Mouse (Mus musculus): Measurements from ENCODE around the gene Olfr1446.

- TF ChIP-seq CTCF (IDR thresholded peaks at IDR 0.05) (no peak), EP300 (IDR thresholded peaks at IDR 0.05) (no peak)
Observed at GRCm38 (mm10) chr19:12838507-12838906, 54.8 kb downstream of the Olfr1446 start.

All from lung, postnatal 0 days (tissue).